Mouse (Mus musculus) myocyte (in vitro differentiated cells): ENCODE results near the gene Zfp692. TPM values are rescaled to one million over a fixed set of nuclear protein-coding genes. Genes with fewer than 3 reads are reported as not detected.
A peak's percentile ranks its signal among the peaks of the same experiment; 100 is the strongest.

Experiments
- H3K27me3 ChIP-seq: one replicate; pipeline ENCODE4 v1.6.1; 2011; ENCODE audit not compliant: control insufficient read depth, insufficient read depth, insufficient read length
- H3K36me3 ChIP-seq: one replicate; pipeline ENCODE4 v1.6.1; 2011; ENCODE audit not compliant: control insufficient read depth, insufficient read depth
- H3K4me2 ChIP-seq: one replicate; pipeline ENCODE4 v1.6.1; 2011; ENCODE audit warnings: low read depth, control low read depth
- H3K4me3 ChIP-seq: one replicate; pipeline ENCODE4 v1.5.1; 2011; ENCODE audit warnings: mild to moderate bottlenecking, control low read depth, moderate library complexity
- H3K79me2 ChIP-seq: one replicate; pipeline ENCODE4 v1.6.1; 2011; ENCODE audit not compliant: control insufficient read depth, insufficient read depth
- H3ac ChIP-seq: one replicate; pipeline ENCODE4 v1.6.1; 2011; ENCODE audit not compliant: control insufficient read depth, insufficient read length
- CEBPB ChIP-seq: IDR thresholded peaks from 2 replicates; pipeline ENCODE4 v1.6.1; 2011; ENCODE audit warnings: mild to moderate bottlenecking, moderate library complexity; ENCODE audit not compliant: poor library complexity, insufficient read depth, severe bottlenecking
- E2F4 ChIP-seq: IDR thresholded peaks from one replicate; pipeline ENCODE4 v1.6.1; 2011; ENCODE audit warnings: mild to moderate bottlenecking, control low read depth, moderate library complexity; ENCODE audit not compliant: insufficient read depth
- MAX ChIP-seq: IDR thresholded peaks from one replicate; pipeline ENCODE4 v1.6.1; 2011; ENCODE audit warnings: low read depth, mild to moderate bottlenecking, control low read depth
- MYOD1 ChIP-seq, 3 experiments: IDR thresholded peaks; one replicate each; pipeline ENCODE4 v1.6.1; 2011; ENCODE audit warnings: control low read depth in 2 of 3, low read depth in 2 of 3, mild to moderate bottlenecking in 2 of 3, moderate library complexity in 1 of 3; ENCODE audit not compliant: insufficient read length in 2 of 3, control insufficient read depth in 1 of 3
- MYOG ChIP-seq, 3 experiments: IDR thresholded peaks; one replicate each; pipeline ENCODE4 v1.6.1; 2011; ENCODE audit warnings: control low read depth in 2 of 3, low read depth in 2 of 3, mild to moderate bottlenecking in 2 of 3; ENCODE audit not compliant: insufficient read length in 2 of 3, control insufficient read depth in 1 of 3, insufficient read depth in 1 of 3
- POLR2A ChIP-seq: IDR thresholded peaks from one replicate; pipeline ENCODE4 v1.6.1; 2011; ENCODE audit warnings: low read depth, mild to moderate bottlenecking, control low read depth, moderate library complexity; ENCODE audit not compliant: insufficient read length
- POLR2AphosphoS2 ChIP-seq: IDR thresholded peaks from one replicate; pipeline ENCODE4 v1.6.1; 2011; ENCODE audit warnings: low read depth, control low read depth; ENCODE audit not compliant: insufficient read length
- REST ChIP-seq: IDR thresholded peaks from one replicate; pipeline ENCODE4 v1.6.1; 2011; ENCODE audit warnings: mild to moderate bottlenecking, control low read depth, moderate library complexity; ENCODE audit not compliant: insufficient read depth, insufficient read length
- SRF ChIP-seq: IDR thresholded peaks from one replicate; pipeline ENCODE4 v1.6.1; 2011; ENCODE audit warnings: low read depth; ENCODE audit not compliant: control insufficient read depth, insufficient read length
- TCF12 ChIP-seq: IDR thresholded peaks from one replicate; pipeline ENCODE4 v1.6.1; 2011; ENCODE audit warnings: mild to moderate bottlenecking, control low read depth; ENCODE audit not compliant: poor library complexity, insufficient read depth, severe bottlenecking
- TCF3 ChIP-seq: IDR thresholded peaks from one replicate; pipeline ENCODE4 v1.6.1; 2011; ENCODE audit warnings: low read depth, control low read depth; ENCODE audit not compliant: insufficient read length
- USF1 ChIP-seq: IDR thresholded peaks from one replicate; pipeline ENCODE4 v1.6.1; 2011; ENCODE audit warnings: low read depth, mild to moderate bottlenecking, control low read depth, moderate library complexity
- polyA plus RNA-seq: library from polyadenylated mRNA; unstranded; fragments of >200 nt; fragmentation: generic; extraction: Trizol; gene quantifications from one replicate; pipeline ENCODE4 v1.2.1, GENCODE M21; 2012; ENCODE audit warnings: missing spikeins

Gene Zfp692
- polyA plus RNA-seq, 1 experiment: 6.0 TPM

DNA sequence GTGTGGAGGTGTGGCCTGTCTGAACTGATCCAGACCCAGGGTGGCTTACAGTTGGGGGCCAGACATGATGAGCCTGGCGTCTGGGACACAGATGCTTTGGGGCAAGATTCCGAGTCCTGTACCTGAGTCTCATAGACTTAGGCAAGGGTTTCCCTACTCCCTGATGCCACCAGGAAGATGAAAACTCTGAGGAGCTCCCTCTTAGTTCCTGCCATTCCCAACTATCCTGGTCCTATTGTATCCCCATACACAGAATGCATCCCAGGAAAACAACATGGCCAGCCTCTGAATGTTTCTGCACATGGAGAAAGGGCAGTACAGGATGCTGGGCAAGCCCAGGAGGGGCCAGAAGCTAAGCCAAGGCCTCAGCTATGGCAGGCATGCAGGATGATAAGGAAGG, 43.4 kb upstream of the Zfp692 start:
- Histone ChIP-seq H3K4me3 (no peak overlapping the region), H3K36me3 (no peaks in the 10 kb centered on the region), H3K79me2 (no peaks in the 10 kb centered on the region), H3K4me2 (no peak overlapping the region), H3K27me3 (peaks cover 20% of the 10 kb centered on the region), H3ac (no peak overlapping the region)
- TF ChIP-seq MYOD1 (IDR thresholded peaks at IDR 0.05; ENCODE audit: control insufficient read depth in 1 of 3, insufficient read length in 2 of 3, low read depth in 2 of 3) (no peak), POLR2A (no peak), TCF12 (no peak), TCF3 (no peak), SRF (no peak), E2F4 (no peak), MYOG (IDR thresholded peaks at IDR 0.05; ENCODE audit: control insufficient read depth in 1 of 3, insufficient read depth in 1 of 3, insufficient read length in 2 of 3, low read depth in 2 of 3) (no peak), MAX (no peak), POLR2AphosphoS2 (no peak), REST (no peak), CEBPB (no peak), USF1 (no peak)

- Histone ChIP-seq H3K79me2 (no peaks in the 10 kb centered on the region), H3K4me3 (no peak overlapping the region), H3K4me2 (no peak overlapping the region), H3K36me3 (no peaks in the 10 kb centered on the region), H3ac (no peak overlapping the region), H3K27me3 (peaks cover 20% of the 10 kb centered on the region)
- TF ChIP-seq CEBPB (no peak), E2F4 (no peak), REST (no peak)
These were observed 42.3 kb upstream of the Zfp692 start for GRCm38 (mm10) chr11:58264546-58264945.

- H3K27me3 ChIP-seq: peaks cover 32% of the 10 kb centered on the region
- H3ac ChIP-seq: no peak overlapping the region
- H3K79me2 ChIP-seq: no peaks in the 10 kb centered on the region
- TF ChIP-seq USF1: no peak
- TF ChIP-seq MYOD1 (IDR thresholded peaks at IDR 0.05; ENCODE audit: control insufficient read depth in 1 of 3, insufficient read length in 2 of 3, low read depth in 2 of 3): no peak
- TF ChIP-seq TCF12: no peak
- TF ChIP-seq POLR2A: no peak
- no peak for TF ChIP-seq E2F4
- TF ChIP-seq TCF3: no peak
- TF ChIP-seq POLR2AphosphoS2: no peak
- no peak for TF ChIP-seq MAX
- no peak for TF ChIP-seq CEBPB
- TF ChIP-seq REST: no peak
- no peak for TF ChIP-seq SRF
- TF ChIP-seq MYOG (IDR thresholded peaks at IDR 0.05; ENCODE audit: control insufficient read depth in 1 of 3, insufficient read depth in 1 of 3, insufficient read length in 2 of 3, low read depth in 2 of 3): no peak
- H3K4me3 ChIP-seq: no peak overlapping the region
- H3K36me3 ChIP-seq: no peaks in the 10 kb centered on the region
- no peak overlapping the region for H3K4me2 ChIP-seq
These were observed 38.6 kb upstream of the Zfp692 start for GRCm38 (mm10) chr11:58268285-58268684.

- Histone ChIP-seq H3K79me2 (no peaks in the 10 kb centered on the region), H3K27me3 (peaks cover 21% of the 10 kb centered on the region), H3K4me3 (no peak within 1 kb of the TSS), H3K4me2 (no peak within 1 kb of the TSS), H3ac (no peak within 1 kb of the TSS), H3K36me3 (no peaks in the 10 kb centered on the region)
- peak in 1 of 3 experiments; percentile 23 for TF ChIP-seq MYOD1 (IDR thresholded peaks at IDR 0.05; ENCODE audit: control insufficient read depth in 1 of 3, insufficient read length in 2 of 3, low read depth in 2 of 3)
- no peak for TF ChIP-seq E2F4
These were observed 32.3 kb upstream of the Zfp692 start, which contains the start of gene 4930438A08Rik for GRCm38 (mm10) chr11:58274572-58274971. 4930438A08Rik (plus strand) TSS chr11:58274799.

DNA sequence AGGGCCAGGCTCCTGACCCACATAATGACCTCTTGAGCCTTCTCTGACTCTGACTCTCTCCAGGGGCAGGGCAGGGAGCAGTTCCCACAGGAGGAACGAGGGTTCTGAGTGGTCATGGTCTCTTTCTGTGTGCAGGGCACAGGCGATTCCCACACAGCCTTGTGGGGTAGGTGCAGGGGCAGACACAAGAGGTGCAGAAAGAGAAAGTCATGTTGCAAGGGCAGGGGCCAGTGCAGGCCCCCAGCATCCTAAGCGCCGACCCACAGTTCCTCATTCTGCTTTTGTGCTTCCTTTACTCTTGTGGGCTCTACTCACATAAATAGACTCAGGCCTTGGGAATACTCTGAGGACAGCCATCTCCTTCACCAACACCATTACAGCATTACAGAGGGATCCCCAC, 31.1 kb upstream of the Zfp692 start:
- TF ChIP-seq MYOD1 (IDR thresholded peaks at IDR 0.05; ENCODE audit: control insufficient read depth in 1 of 3, insufficient read length in 2 of 3, low read depth in 2 of 3) (no peak), POLR2AphosphoS2 (no peak)
- H3K27me3 ChIP-seq: peaks cover 15% of the 10 kb centered on the region
- no peak overlapping the region for H3ac ChIP-seq
- H3K4me2 ChIP-seq: no peak overlapping the region
- H3K36me3 ChIP-seq: no peaks in the 10 kb centered on the region
- H3K4me3 ChIP-seq: no peak overlapping the region
- H3K79me2 ChIP-seq: no peaks in the 10 kb centered on the region

DNA sequence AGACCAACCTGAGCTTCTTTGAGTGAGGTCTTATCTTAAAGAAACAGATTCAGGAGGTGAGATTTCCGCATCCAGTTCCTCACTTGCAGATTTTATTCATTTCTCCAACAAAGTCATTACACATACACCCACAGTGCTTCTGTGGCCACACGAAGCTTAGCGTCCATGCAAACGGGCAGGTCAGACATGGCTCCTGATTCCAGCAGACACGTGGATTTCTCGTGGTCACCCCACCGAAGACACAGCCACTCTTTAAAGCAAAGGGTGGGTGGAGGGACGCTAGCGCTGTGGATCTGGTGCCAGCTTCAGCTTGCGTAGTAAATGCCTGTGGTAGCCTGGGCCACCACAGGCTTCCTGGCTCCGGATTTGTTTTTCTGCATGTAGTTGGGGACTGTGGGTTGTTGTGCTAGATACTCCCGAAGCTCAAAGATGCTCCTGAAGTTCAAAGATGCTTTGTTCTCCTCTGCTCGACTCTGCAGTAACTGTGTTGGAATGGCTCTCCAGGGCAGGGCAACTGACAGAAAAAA, 24.8 kb upstream of the Zfp692 start:
- no peak overlapping the region for H3K4me2 ChIP-seq
- TF ChIP-seq TCF12: no peak
- no peak for TF ChIP-seq POLR2AphosphoS2
- no peak for TF ChIP-seq USF1
- no peak for TF ChIP-seq REST
- TF ChIP-seq MYOD1 (IDR thresholded peaks at IDR 0.05; ENCODE audit: control insufficient read depth in 1 of 3, insufficient read length in 2 of 3, low read depth in 2 of 3): no peak
- no peak for TF ChIP-seq E2F4
- H3K4me3 ChIP-seq: no peak overlapping the region
- H3ac ChIP-seq: no peak overlapping the region
- no peaks in the 10 kb centered on the region for H3K36me3 ChIP-seq
- no peaks in the 10 kb centered on the region for H3K79me2 ChIP-seq
- H3K27me3 ChIP-seq: peaks cover 27% of the 10 kb centered on the region
